Mouse (Mus musculus) kidney, postnatal 36 days (tissue): ENCODE data around the gene Fgfr2.
A peak's percentile ranks its signal among the peaks of the same experiment; 100 is the strongest.

Source experiments
- DNase-seq, 2 experiments: peaks; one replicate each; pipeline ENCODE4 v3.0.0; 2021 to 2022; ENCODE audit warnings: mixed read lengths in 2 of 2

Gene Fgfr2

GRCm38 (mm10) chr7:130713319-130713718 is 2409.8 kb downstream of the Fgfr2 start:
- no peak for DNase-seq

GRCm38 (mm10) chr7:130711851-130712250 is 2411.3 kb downstream of the Fgfr2 start:
- no peak for DNase-seq

- DNase-seq: no peak
These were observed 2413.5 kb downstream of the Fgfr2 start for GRCm38 (mm10) chr7:130709372-130710274.

- DNase-seq: peak; percentile 65 to 81
These were observed 2414.2 kb downstream of the Fgfr2 start for GRCm38 (mm10) chr7:130708940-130709339.

- no peak for DNase-seq
These were observed 2417.9 kb downstream of the Fgfr2 start for GRCm38 (mm10) chr7:130705230-130705629.

- DNase-seq: no peak
These were observed 2421.8 kb downstream of the Fgfr2 start for GRCm38 (mm10) chr7:130701336-130701735.

- no peak for DNase-seq
These were observed 2424.7 kb downstream of the Fgfr2 start for GRCm38 (mm10) chr7:130698480-130698879.

GRCm38 (mm10) chr7:130696347-130697234 is 2426.6 kb downstream of the Fgfr2 start:
- no peak for DNase-seq

- DNase-seq: no peak
These were observed 2427.3 kb downstream of the Fgfr2 start for GRCm38 (mm10) chr7:130695669-130696338.

- no peak for DNase-seq
These were observed 2429.4 kb downstream of the Fgfr2 start for GRCm38 (mm10) chr7:130693800-130694193.

- DNase-seq: no peak
These were observed 2430.0 kb downstream of the Fgfr2 start for GRCm38 (mm10) chr7:130692943-130693799.

- peak in 1 of 2 experiments; percentile 48 for DNase-seq
These were observed 2430.7 kb downstream of the Fgfr2 start for GRCm38 (mm10) chr7:130692392-130692942.

- DNase-seq: no peak
These were observed 2431.2 kb downstream of the Fgfr2 start for GRCm38 (mm10) chr7:130691931-130692330.

- peak in 1 of 2 experiments; percentile 51 for DNase-seq
These were observed 2432.3 kb downstream of the Fgfr2 start for GRCm38 (mm10) chr7:130690869-130691268.

GRCm38 (mm10) chr7:130688601-130689000 is 2434.5 kb downstream of the Fgfr2 start:
- peak; percentile 59 to 63 for DNase-seq

- peak; percentile 89 to 92 for DNase-seq
These were observed 2441.4 kb downstream of the Fgfr2 start for GRCm38 (mm10) chr7:130681798-130682197.

- no peak for DNase-seq
These were observed 2444.7 kb downstream of the Fgfr2 start for GRCm38 (mm10) chr7:130678414-130678813.

GRCm38 (mm10) chr7:130677541-130678274 is 2445.4 kb downstream of the Fgfr2 start:
- no peak for DNase-seq

GRCm38 (mm10) chr7:130676885-130677540 is 2446.1 kb downstream of the Fgfr2 start:
- no peak for DNase-seq

- no peak for DNase-seq
These were observed 2448.6 kb downstream of the Fgfr2 start for GRCm38 (mm10) chr7:130674526-130674925.
